Mouse (Mus musculus): ENCODE results near the gene Mpl. TPM values are rescaled to one million over a fixed set of nuclear protein-coding genes. Genes with fewer than 3 reads are reported as not detected.

The Mpl gene
- polyA plus RNA-seq, 1 experiment from 2014 or later, result 0.67 TPM

GRCm38 (mm10) chr4:118429215-118429895 lies 28.0 kb downstream of the Mpl start:
- Histone ChIP-seq H3K27me3 (ENCODE audit: control insufficient read depth, insufficient read depth, low read depth, low read length) (no peaks in the 10 kb centered on the region), H3K27ac (ENCODE audit: low read length) (peak overlapping the region; percentile 90), H3K4me1 (replicated peaks; ENCODE audit: control insufficient read depth, insufficient read depth, low read length) (peaks cover 33% of the 10 kb centered on the region), H3K9me3 (ENCODE audit: control insufficient read depth, low read length) (no peaks in the 10 kb centered on the region), H3K4me3 (ENCODE audit: low read length) (peak overlapping the region; percentile 82), H3K9ac (ENCODE audit: low read length) (peak overlapping the region; percentile 85), H3K36me3 (ENCODE audit: control insufficient read depth, insufficient read depth, low read length) (peaks cover 22% of the 10 kb centered on the region), H3K4me2 (ENCODE audit: low read depth, low read length) (peak overlapping the region; percentile 84)
- WGBS, result 21% methylated on average over 7 of the region's 7 CpGs
- no peak for ATAC-seq (ENCODE audit: low read depth)

DNA sequence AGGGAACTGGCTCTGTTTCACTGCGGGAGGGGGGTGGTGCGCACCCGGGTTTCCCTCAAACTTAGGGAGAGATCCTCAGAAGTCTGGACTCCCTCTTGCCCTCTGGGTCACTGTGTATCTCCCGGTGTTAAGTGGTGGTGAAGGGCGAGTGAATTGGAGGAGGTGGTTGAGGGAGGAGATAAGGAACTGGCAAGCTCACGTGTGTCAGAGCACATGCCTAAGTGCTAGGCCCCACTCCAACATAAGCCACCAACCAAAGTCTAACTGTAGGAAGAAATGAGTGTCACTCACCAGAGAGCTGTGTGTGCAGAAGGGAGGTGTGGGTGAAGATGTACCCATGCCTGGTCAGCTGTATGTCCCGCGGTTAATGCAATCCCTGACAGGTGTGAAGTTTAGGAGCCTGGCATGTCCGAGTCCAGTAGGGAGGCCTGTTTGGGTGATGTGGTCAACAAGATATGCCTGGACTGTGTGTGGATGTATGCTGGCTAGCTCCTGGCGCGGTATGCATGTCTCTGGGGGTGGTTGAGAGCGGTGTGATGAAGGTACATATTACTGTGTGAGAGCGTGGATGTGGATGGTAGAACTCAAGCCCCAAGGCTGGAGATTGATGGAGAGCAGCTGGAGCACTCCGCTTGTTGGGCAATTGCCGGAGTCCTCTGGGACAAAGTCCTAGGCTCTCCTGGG lies 28.6 kb downstream of the Mpl start:
- H3K9ac ChIP-seq (ENCODE audit: low read length), result peak overlapping the region; percentile 85
- H3K36me3 ChIP-seq (ENCODE audit: control insufficient read depth, insufficient read depth, low read length), result peaks cover 22% of the 10 kb centered on the region
- H3K9me3 ChIP-seq (ENCODE audit: control insufficient read depth, low read length), result no peaks in the 10 kb centered on the region
- no peaks in the 10 kb centered on the region for H3K27me3 ChIP-seq (ENCODE audit: control insufficient read depth, insufficient read depth, low read depth, low read length)
- WGBS, result 17% methylated on average over 15 of the region's 15 CpGs
- peak overlapping the region; percentile 90 for H3K27ac ChIP-seq (ENCODE audit: low read length)
- peak overlapping the region; percentile 84 for H3K4me2 ChIP-seq (ENCODE audit: low read depth, low read length)
- peaks cover 29% of the 10 kb centered on the region for H3K4me1 ChIP-seq (replicated peaks; ENCODE audit: control insufficient read depth, insufficient read depth, low read length)
- peak overlapping the region; percentile 82 for H3K4me3 ChIP-seq (ENCODE audit: low read length)
- peak; percentile 13; the same call in 1 of the 2 replicates for ATAC-seq (ENCODE audit: low read depth)

DNA sequence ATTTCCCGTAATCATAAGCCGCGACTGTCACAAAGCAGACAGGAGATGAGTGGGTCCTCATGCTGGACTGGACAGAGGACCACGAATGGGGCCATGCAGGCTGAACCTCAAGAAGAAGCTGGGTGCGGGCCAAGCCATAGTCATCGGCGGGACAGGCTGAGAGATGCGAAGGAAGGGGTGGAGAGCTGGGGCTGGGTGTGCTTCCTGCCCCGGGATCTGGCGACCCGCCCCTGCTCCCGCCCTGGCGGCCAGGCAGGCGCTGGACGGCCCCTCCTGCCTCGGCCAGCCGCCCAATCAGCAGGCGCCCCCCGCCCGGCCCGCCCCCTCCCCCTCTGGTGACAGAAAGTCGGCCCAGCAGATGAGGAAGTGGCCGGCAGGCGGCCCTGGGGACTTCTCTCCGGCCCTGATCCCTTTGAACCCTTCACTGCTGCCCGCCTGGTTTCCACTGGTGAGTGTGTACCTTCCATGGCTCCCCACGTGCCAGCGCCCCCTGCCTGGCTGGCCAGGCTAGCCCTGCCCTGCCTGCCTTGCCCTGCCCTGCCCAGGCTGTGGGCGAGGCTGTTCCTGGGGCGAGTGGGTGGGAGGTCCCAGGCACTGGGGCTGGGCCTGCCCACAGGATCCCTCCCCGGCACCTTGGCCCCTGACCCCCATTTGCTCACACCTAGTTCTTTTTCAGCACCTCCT lies 29.4 kb downstream of the Mpl start, which contains the start of gene Elovl1:
Gene Elovl1, plus strand, starts transcription at position 326 of the 684 bp plus-strand sequence.
- peak; percentile 97 for ATAC-seq (ENCODE audit: low read depth)
- under 1% methylated on average over 28 of the region's 31 CpGs for WGBS
- H3K4me3 ChIP-seq (ENCODE audit: low read length), result peak within 1 kb of the TSS; percentile 82

DNA sequence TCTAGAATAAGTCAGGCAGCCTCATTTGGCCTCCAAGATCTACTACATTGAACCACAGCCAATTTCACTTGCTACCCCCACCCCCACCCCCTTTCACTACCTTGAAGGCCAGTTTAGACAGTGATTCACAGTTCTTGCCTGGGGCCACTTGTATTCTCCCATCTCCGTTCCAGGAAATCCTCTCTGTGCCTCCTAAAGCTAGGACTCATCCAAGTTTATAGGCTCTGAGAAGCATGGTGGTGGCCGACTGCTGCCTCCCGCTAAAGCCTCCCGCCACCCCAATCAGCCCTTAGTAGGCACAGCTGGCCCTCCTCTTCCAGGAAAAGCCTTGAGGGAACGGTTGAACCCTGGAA lies 29.9 kb downstream of the Mpl start:
- WGBS, result 4% methylated on average over 5 of the region's 5 CpGs

More for the DNA sequence above, 29.4 kb downstream of the Mpl start, which contains the start of gene Elovl1:
- H3K4me1 ChIP-seq (replicated peaks; ENCODE audit: control insufficient read depth, insufficient read depth, low read length), result peaks cover 29% of the 10 kb centered on the region
- H3K9ac ChIP-seq (ENCODE audit: low read length), result peak within 1 kb of the TSS; percentile 85
- peaks cover 16% of the 10 kb centered on the region for H3K36me3 ChIP-seq (ENCODE audit: control insufficient read depth, insufficient read depth, low read length)
- no peaks in the 10 kb centered on the region for H3K27me3 ChIP-seq (ENCODE audit: control insufficient read depth, insufficient read depth, low read depth, low read length)
- H3K27ac ChIP-seq (ENCODE audit: low read length), result peak within 1 kb of the TSS; percentile 94
- peak within 1 kb of the TSS; percentile 84 for H3K4me2 ChIP-seq (ENCODE audit: low read depth, low read length)
- H3K9me3 ChIP-seq (ENCODE audit: control insufficient read depth, low read length), result no peaks in the 10 kb centered on the region

DNA sequence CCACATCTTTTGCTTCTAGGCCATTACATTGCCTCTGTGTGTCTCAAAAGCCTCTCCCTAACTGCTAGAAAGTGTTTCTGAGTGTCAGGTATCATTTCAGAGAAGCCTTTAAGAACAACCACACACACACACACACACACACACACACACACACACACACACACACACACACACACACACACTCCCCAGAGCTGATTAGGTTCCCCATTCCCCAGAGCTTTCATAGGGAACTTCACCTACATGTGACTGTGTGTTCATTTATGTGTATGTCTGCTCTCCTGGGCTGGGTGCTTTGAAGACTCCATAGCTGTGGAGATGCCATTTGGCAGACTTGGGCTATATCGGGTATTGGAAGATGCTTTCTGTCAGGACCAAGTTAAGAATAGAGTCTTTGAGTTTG lies 31.9 kb downstream of the Mpl start:
- Histone ChIP-seq H3K27me3 (ENCODE audit: control insufficient read depth, insufficient read depth, low read depth, low read length) (no peaks in the 10 kb centered on the region), H3K36me3 (ENCODE audit: control insufficient read depth, insufficient read depth, low read length) (no peaks in the 10 kb centered on the region; the same call in 1 of the 2 replicates)
- no peak for ATAC-seq (ENCODE audit: low read depth)

More for the DNA sequence above, 29.9 kb downstream of the Mpl start:
- Histone ChIP-seq H3K27me3 (ENCODE audit: control insufficient read depth, insufficient read depth, low read depth, low read length) (no peaks in the 10 kb centered on the region), H3K4me3 (ENCODE audit: low read length) (peak overlapping the region; percentile 82), H3K4me1 (replicated peaks; ENCODE audit: control insufficient read depth, insufficient read depth, low read length) (peaks cover 29% of the 10 kb centered on the region), H3K36me3 (ENCODE audit: control insufficient read depth, insufficient read depth, low read length) (peaks cover 11% of the 10 kb centered on the region), H3K9me3 (ENCODE audit: control insufficient read depth, low read length) (no peaks in the 10 kb centered on the region), H3K9ac (ENCODE audit: low read length) (peak overlapping the region; percentile 82), H3K4me2 (ENCODE audit: low read depth, low read length) (peak overlapping the region; percentile 84), H3K27ac (ENCODE audit: low read length) (peak overlapping the region; percentile 94)
- ATAC-seq (ENCODE audit: low read depth), result peak; percentile 49

GRCm38 (mm10) chr4:118424541-118425160 lies 32.7 kb downstream of the Mpl start:
- H3K9me3 ChIP-seq (ENCODE audit: control insufficient read depth, low read length), result no peaks in the 10 kb centered on the region
- no peaks in the 10 kb centered on the region; the same call in 1 of the 2 replicates for H3K36me3 ChIP-seq (ENCODE audit: control insufficient read depth, insufficient read depth, low read length)
- no peaks in the 10 kb centered on the region for H3K27me3 ChIP-seq (ENCODE audit: control insufficient read depth, insufficient read depth, low read depth, low read length)
- ATAC-seq (ENCODE audit: low read depth), result no peak
- WGBS, result 54% methylated on average over 4 of the region's 4 CpGs
- no peak overlapping the region for H3K4me3 ChIP-seq (ENCODE audit: low read length)
- H3K4me2 ChIP-seq (ENCODE audit: low read depth, low read length), result no peak overlapping the region
- no peak overlapping the region for H3K9ac ChIP-seq (ENCODE audit: low read length)
- no peak overlapping the region; the same call in 1 of the 2 replicates for H3K27ac ChIP-seq (ENCODE audit: low read length)
- peaks cover 19% of the 10 kb centered on the region for H3K4me1 ChIP-seq (replicated peaks; ENCODE audit: control insufficient read depth, insufficient read depth, low read length)

More for the DNA sequence above, 31.9 kb downstream of the Mpl start:
- no peak overlapping the region for H3K4me3 ChIP-seq (ENCODE audit: low read length)
- peaks cover 26% of the 10 kb centered on the region for H3K4me1 ChIP-seq (replicated peaks; ENCODE audit: control insufficient read depth, insufficient read depth, low read length)
- no peak overlapping the region for H3K9ac ChIP-seq (ENCODE audit: low read length)
- no peak overlapping the region for H3K27ac ChIP-seq (ENCODE audit: low read length)
- no peak overlapping the region for H3K4me2 ChIP-seq (ENCODE audit: low read depth, low read length)
- no peaks in the 10 kb centered on the region for H3K9me3 ChIP-seq (ENCODE audit: control insufficient read depth, low read length)
- WGBS, result 87% methylated on average over 1 of the region's 1 CpGs

GRCm38 (mm10) chr4:118421384-118421783 lies 35.9 kb downstream of the Mpl start:
- no peak for ATAC-seq (ENCODE audit: low read depth)
- WGBS, result 91% methylated on average over 3 of the region's 3 CpGs
- H3K4me2 ChIP-seq (ENCODE audit: low read depth, low read length), result no peak overlapping the region
- H3K4me3 ChIP-seq (ENCODE audit: low read length), result no peak overlapping the region
- H3K9me3 ChIP-seq (ENCODE audit: control insufficient read depth, low read length), result no peaks in the 10 kb centered on the region
- H3K4me1 ChIP-seq (replicated peaks; ENCODE audit: control insufficient read depth, insufficient read depth, low read length), result no peaks in the 10 kb centered on the region
- no peaks in the 10 kb centered on the region for H3K27me3 ChIP-seq (ENCODE audit: control insufficient read depth, insufficient read depth, low read depth, low read length)
- H3K9ac ChIP-seq (ENCODE audit: low read length), result no peak overlapping the region
- H3K36me3 ChIP-seq (ENCODE audit: control insufficient read depth, insufficient read depth, low read length), result peaks cover 8% of the 10 kb centered on the region
- no peak overlapping the region for H3K27ac ChIP-seq (ENCODE audit: low read length)

- Histone ChIP-seq H3K27ac (ENCODE audit: low read length) (no peak overlapping the region), H3K4me2 (ENCODE audit: low read depth, low read length) (no peak overlapping the region), H3K9me3 (ENCODE audit: control insufficient read depth, low read length) (no peaks in the 10 kb centered on the region), H3K4me3 (ENCODE audit: low read length) (no peak overlapping the region), H3K36me3 (ENCODE audit: control insufficient read depth, insufficient read depth, low read length) (peaks cover 43% of the 10 kb centered on the region), H3K27me3 (ENCODE audit: control insufficient read depth, insufficient read depth, low read depth, low read length) (no peaks in the 10 kb centered on the region), H3K4me1 (replicated peaks; ENCODE audit: control insufficient read depth, insufficient read depth, low read length) (no peaks in the 10 kb centered on the region), H3K9ac (ENCODE audit: low read length) (no peak overlapping the region)
- WGBS, result 87% methylated on average over 13 of the region's 13 CpGs
- no peak for ATAC-seq (ENCODE audit: low read depth)
These were observed 40.1 kb downstream of the Mpl start for GRCm38 (mm10) chr4:118417112-118417797.
